Mouse (Mus musculus): ENCODE measurements around the gene Klrg2.

Klrg2 gene

GRCm38 (mm10) chr6:38627486-38627885 is 9.6 kb downstream of the Klrg2 start:
- DNase-seq (ENCODE audit: low read depth) = no peak

GRCm38 (mm10) chr6:38627081-38627480 is 10.0 kb downstream of the Klrg2 start:
- DNase-seq (ENCODE audit: low read depth) = no peak

DNA sequence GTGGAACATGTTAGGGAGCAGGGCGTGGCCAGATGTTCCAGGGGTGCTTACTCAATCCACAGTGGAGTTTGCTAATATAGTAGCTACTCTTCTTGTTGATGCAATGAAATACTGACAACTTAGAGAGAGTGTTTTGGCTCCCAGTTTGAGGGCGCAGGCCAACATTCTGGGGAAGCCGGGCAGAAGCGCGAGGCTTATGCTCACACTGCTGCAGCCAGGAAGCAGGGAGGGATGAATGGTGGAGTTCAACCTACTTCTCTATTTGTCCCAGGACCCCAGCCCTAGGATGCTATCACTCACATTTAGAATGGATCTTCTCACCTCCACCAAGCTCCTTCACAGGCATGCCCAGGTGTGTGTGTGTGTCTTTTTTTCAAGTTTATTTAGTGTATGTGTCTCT is 11.0 kb downstream of the Klrg2 start:
- DNase-seq (ENCODE audit: low read depth) = no peak

GRCm38 (mm10) chr6:38624439-38624838 is 12.6 kb downstream of the Klrg2 start:
- peak; percentile 73 for DNase-seq (ENCODE audit: low read depth)

- DNase-seq (ENCODE audit: low read depth) = peak; percentile 58
These were observed 13.6 kb downstream of the Klrg2 start for GRCm38 (mm10) chr6:38623457-38623856.

DNA sequence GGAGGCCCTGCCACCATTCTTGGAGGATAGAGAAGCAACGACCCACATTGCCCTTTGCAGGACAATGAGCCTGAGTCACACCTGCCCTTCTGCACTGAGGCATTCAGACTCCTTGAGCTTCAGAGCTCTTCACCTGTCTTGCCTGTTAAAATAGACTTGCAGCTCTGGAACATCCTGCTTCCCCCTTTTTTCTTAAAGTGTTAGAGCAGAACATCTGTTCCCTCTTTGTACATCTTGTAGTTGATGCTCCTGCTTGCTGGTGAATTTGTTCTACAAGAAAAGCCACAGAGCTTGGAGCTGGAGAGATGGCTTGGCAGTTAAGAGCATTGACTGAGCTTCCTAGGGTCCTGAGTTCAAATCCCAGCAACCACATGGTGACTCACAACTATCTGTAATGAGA is 14.6 kb downstream of the Klrg2 start:
- no peak for DNase-seq (ENCODE audit: low read depth)

GRCm38 (mm10) chr6:38609892-38610291 is 27.1 kb downstream of the Klrg2 start:
- DNase-seq (ENCODE audit: low read depth) = peak; percentile 60

DNA sequence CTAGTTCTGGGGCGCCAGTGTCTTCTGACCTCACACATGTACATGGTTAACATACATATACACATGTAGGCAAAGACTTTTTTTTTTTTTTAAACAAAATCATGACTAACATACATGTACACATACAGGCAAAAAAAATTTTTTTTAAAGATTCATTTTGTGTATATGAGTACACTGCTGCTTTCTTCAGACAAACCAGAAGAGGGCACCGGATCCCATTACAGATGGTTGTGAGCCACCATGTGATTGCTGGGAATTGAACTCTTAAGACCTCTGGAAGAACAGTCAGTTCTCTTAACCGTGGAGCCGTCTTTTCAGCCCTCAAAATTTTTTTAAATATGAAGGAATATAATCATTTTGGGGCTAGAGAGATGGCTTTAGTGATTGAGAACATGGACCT is 39.6 kb downstream of the Klrg2 start:
- DNase-seq (ENCODE audit: low read depth) = peak; percentile 32

DNA sequence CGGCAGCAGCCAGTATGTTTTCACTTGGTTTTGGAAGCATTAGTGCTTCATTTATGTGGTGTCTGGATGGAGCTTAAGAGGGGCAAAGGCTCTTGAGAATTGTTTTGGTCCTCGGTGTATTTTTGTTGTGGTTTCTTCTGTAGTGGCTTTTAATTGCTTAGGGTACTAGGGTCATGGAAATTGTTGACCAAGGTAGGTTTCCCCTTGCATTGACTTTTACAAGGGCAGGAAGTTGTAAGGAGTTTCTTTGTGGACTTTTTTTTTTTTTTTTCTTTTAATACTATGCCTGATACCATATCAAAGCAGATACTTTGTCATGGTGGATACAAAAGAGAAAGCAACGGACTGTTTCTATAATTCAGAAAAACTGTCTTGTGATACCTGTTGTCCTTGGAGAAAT is 55.3 kb downstream of the Klrg2 start:
- no peak for DNase-seq (ENCODE audit: low read depth)

- DNase-seq (ENCODE audit: low read depth) = no peak
These were observed 56.8 kb downstream of the Klrg2 start for GRCm38 (mm10) chr6:38580112-38580857.

DNA sequence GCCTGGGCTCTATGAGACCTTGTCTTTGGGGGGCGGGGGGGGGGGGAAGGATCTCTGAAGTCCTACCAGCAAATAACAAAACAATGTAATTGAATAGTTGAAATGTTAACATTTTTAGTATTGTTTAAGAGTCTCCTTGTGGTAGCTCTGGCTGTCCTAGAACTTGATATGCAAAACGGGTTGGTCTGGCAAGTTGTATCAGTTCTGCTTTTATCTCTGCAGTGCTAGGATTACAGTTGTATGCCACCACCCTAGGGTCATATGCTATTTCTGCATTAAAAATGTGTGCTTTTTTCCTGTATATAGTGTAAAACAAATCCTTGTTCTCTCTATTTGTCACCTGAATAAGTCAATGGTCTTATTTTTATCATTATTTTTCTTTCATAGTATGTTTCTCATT is 60.9 kb downstream of the Klrg2 start:
- DNase-seq (ENCODE audit: low read depth) = no peak
